Mouse (Mus musculus): ENCODE measurements around the gene Ccdc149.

Ccdc149 gene

DNA sequence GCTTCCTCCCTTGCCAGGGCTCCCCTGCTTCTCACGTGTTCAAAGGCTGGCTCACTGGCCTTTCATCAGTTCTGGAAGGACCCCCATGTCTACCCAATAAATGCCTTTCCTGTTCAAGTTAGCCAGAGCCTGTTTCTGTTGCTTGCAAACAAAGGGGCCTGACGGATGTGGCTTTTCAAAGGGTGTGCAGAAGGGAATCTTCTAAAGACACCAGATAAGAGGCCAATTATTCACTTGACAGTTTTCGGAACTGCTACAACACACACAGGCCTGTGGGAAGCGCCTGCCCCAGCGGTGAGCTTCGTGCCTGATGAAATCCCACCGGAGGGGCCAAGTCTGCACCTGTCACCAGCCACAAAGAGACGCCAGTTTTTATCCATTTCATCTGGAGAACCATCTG is 139.2 kb downstream of the Ccdc149 start:
- DNase-seq (ENCODE audit: extremely low read depth, low read depth, low spot score), result no peak
